Mouse (Mus musculus) MEL (cell line): Measurements from ENCODE around the gene Gm13696. TPM values are rescaled to one million over a fixed set of nuclear protein-coding genes. Genes with fewer than 3 reads are reported as not detected.
"Not testable (repeated sequence)": the region's sequence is repeated elsewhere in the genome, so short reads cannot be mapped to it uniquely, and the experiment has no call there.

Source experiments
- DNase-seq: peaks from one replicate; pipeline ENCODE4 v3.0.0; 2011; ENCODE audit warnings: low read depth, low spot score
- H3K27ac ChIP-seq: 2 replicates; pipeline ENCODE4 v1.5.1; 2012; ENCODE audit warnings: low read depth, mild to moderate bottlenecking, control low read depth, low read length, moderate library complexity; ENCODE audit not compliant: control insufficient read depth
- H3K27me3 ChIP-seq, 2 experiments: fragments of 150-350 bp in 1 of 2; sonication (generic) in 1 of 2; 2 replicates each; pipeline ENCODE4 v1.6.1; 2012; ENCODE audit warnings: low read length in 2 of 2, mild to moderate bottlenecking in 2 of 2, improper control_type of control experiment in 1 of 2, moderate library complexity in 1 of 2; ENCODE audit not compliant: insufficient read depth in 2 of 2, control insufficient read depth in 1 of 2
- H3K36me3 ChIP-seq, 2 experiments: 2 replicates each; pipeline ENCODE4 v1.6.1; 2012 to 2014; ENCODE audit warnings: low read length in 2 of 2, improper control_type of control experiment in 1 of 2, inconsistent platforms in 1 of 2, mild to moderate bottlenecking in 1 of 2; ENCODE audit not compliant: insufficient read depth in 2 of 2, control insufficient read depth in 1 of 2
- H3K4me1 ChIP-seq, 2 experiments: fragments of 150-350 bp in 1 of 2; sonication (generic) in 1 of 2; 2 replicates each; pipeline ENCODE4 v1.6.1; 2012; ENCODE audit warnings: low read length in 2 of 2, improper control_type of control experiment in 1 of 2, mild to moderate bottlenecking in 1 of 2; ENCODE audit not compliant: insufficient read depth in 2 of 2, control insufficient read depth in 1 of 2
- H3K4me3 ChIP-seq, 2 experiments: fragments of 150-350 bp in 1 of 2; sonication (generic) in 1 of 2; 2 replicates each; pipeline ENCODE4 v1.5.1; 2012; ENCODE audit warnings: low read depth in 2 of 2, low read length in 2 of 2, mild to moderate bottlenecking in 2 of 2, moderate library complexity in 2 of 2, control low read depth in 1 of 2, improper control_type of control experiment in 1 of 2; ENCODE audit not compliant: control insufficient read depth in 1 of 2, insufficient read depth in 1 of 2
- H3K79me2 ChIP-seq: 2 replicates; pipeline ENCODE4 v1.6.1; 2012; ENCODE audit warnings: mild to moderate bottlenecking, low read length, moderate library complexity; ENCODE audit not compliant: control insufficient read depth, poor library complexity, insufficient read depth
- H3K9ac ChIP-seq: 2 replicates; pipeline ENCODE4 v1.6.1; 2012; ENCODE audit warnings: low read depth, mild to moderate bottlenecking, control low read depth, low read length, moderate library complexity; ENCODE audit not compliant: control insufficient read depth, poor library complexity, severe bottlenecking
- H3K9me3 ChIP-seq: fragments of 150-350 bp; sonication (generic); replicated peaks from 2 replicates; pipeline ENCODE4 v1.6.1; 2012; ENCODE audit warnings: mild to moderate bottlenecking, low read length, improper control_type of control experiment, moderate library complexity; ENCODE audit not compliant: insufficient read depth
- CHD1 ChIP-seq: IDR thresholded peaks from 2 replicates; pipeline ENCODE4 v1.6.1; 2012; ENCODE audit warnings: low read depth, mild to moderate bottlenecking, inconsistent platforms, low read length, improper control_type of control experiment
- CHD2 ChIP-seq: IDR thresholded peaks from 2 replicates; pipeline ENCODE4 v1.6.1; 2011; ENCODE audit warnings: low read length, improper control_type of control experiment
- CTCF ChIP-seq, 3 experiments: IDR thresholded peaks in 2 of 3; conservative IDR thresholded peaks in 1 of 3; 2 replicates each; pipeline ENCODE4 v1.5.1; 2011 to 2012; ENCODE audit warnings: low read length in 3 of 3, low read depth in 2 of 3, mild to moderate bottlenecking in 2 of 3, improper control_type of control experiment in 1 of 3, inconsistent platforms in 1 of 3, mixed read lengths in 1 of 3, moderate library complexity in 1 of 3; ENCODE audit not compliant: control insufficient read depth in 1 of 3, insufficient read depth in 1 of 3, poor library complexity in 1 of 3, severe bottlenecking in 1 of 3
- ETS1 ChIP-seq: IDR thresholded peaks from 2 replicates; pipeline ENCODE4 v1.6.1; 2012; ENCODE audit warnings: low read depth, mild to moderate bottlenecking, inconsistent platforms, low read length, improper control_type of control experiment, moderate library complexity
- GATA1 ChIP-seq: IDR thresholded peaks from 2 replicates; pipeline ENCODE4 v1.6.1; 2011; ENCODE audit warnings: low read depth, low read length, improper control_type of control experiment
- JUND ChIP-seq: IDR thresholded peaks from 2 replicates; pipeline ENCODE4 v1.6.1; 2011; ENCODE audit warnings: low read depth, mild to moderate bottlenecking, improper control_type of control experiment, low read length
- MAFK ChIP-seq: IDR thresholded peaks from 2 replicates; pipeline ENCODE4 v1.6.1; 2011; ENCODE audit warnings: low read depth, mild to moderate bottlenecking, low read length, improper control_type of control experiment, borderline replicate concordance
- MAZ ChIP-seq: IDR thresholded peaks from 2 replicates; pipeline ENCODE4 v1.6.1; 2012; ENCODE audit warnings: low read depth, mild to moderate bottlenecking, inconsistent platforms, low read length, improper control_type of control experiment
- MEF2A ChIP-seq: IDR thresholded peaks from 2 replicates; pipeline ENCODE4 v1.6.1; 2014; ENCODE audit warnings: low read depth, mild to moderate bottlenecking, inconsistent platforms, low read length, improper control_type of control experiment; ENCODE audit not compliant: poor library complexity, insufficient replicate concordance, severe bottlenecking; ENCODE audit errors: extremely low read depth
- MXI1 ChIP-seq: IDR thresholded peaks from 2 replicates; pipeline ENCODE4 v1.6.1; 2011; ENCODE audit warnings: mild to moderate bottlenecking, low read depth, low read length, improper control_type of control experiment
- MYB ChIP-seq: IDR thresholded peaks from 2 replicates; pipeline ENCODE4 v1.6.1; 2011; ENCODE audit warnings: mild to moderate bottlenecking, low read depth, low read length, improper control_type of control experiment
- NELFE ChIP-seq: IDR thresholded peaks from 2 replicates; pipeline ENCODE4 v1.6.1; 2011; ENCODE audit warnings: low read depth, low read length, improper control_type of control experiment
- NRF1 ChIP-seq: IDR thresholded peaks from 2 replicates; pipeline ENCODE4 v1.6.1; 2014; ENCODE audit warnings: low read depth, mild to moderate bottlenecking, inconsistent platforms, low read length, improper control_type of control experiment, moderate library complexity; ENCODE audit not compliant: poor library complexity, insufficient read depth, severe bottlenecking
- POLR2A ChIP-seq, 2 experiments: IDR thresholded peaks; 2 replicates each; pipeline ENCODE4 v1.6.1; 2011 to 2012; ENCODE audit warnings: low read length in 2 of 2, mild to moderate bottlenecking in 2 of 2, control low read depth in 1 of 2, improper control_type of control experiment in 1 of 2, low read depth in 1 of 2, moderate library complexity in 1 of 2; ENCODE audit not compliant: control insufficient read depth in 1 of 2, insufficient read depth in 1 of 2, poor library complexity in 1 of 2
- POLR2AphosphoS2 ChIP-seq: IDR thresholded peaks from 2 replicates; pipeline ENCODE4 v1.6.1; 2011; ENCODE audit warnings: low read length, improper control_type of control experiment
- POLR2AphosphoS5 ChIP-seq: IDR thresholded peaks from 2 replicates; pipeline ENCODE4 v1.6.1; 2012; ENCODE audit warnings: low read depth, borderline replicate concordance, mild to moderate bottlenecking, inconsistent platforms, low read length, moderate library complexity, mixed read lengths
- RAD21 ChIP-seq: IDR thresholded peaks from 2 replicates; pipeline ENCODE4 v1.6.1; 2011; ENCODE audit warnings: mild to moderate bottlenecking, low read depth, low read length, improper control_type of control experiment
- SIN3A ChIP-seq: IDR thresholded peaks from 2 replicates; pipeline ENCODE4 v1.6.1; 2012; ENCODE audit warnings: low read length, improper control_type of control experiment, inconsistent platforms
- TAL1 ChIP-seq: IDR thresholded peaks from 2 replicates; pipeline ENCODE4 v1.6.1; 2012; ENCODE audit warnings: mild to moderate bottlenecking, inconsistent platforms, low read length, moderate library complexity, mixed read lengths
- USF1 ChIP-seq: IDR thresholded peaks from 2 replicates; pipeline ENCODE4 v1.6.1; 2014; ENCODE audit warnings: low read depth, mild to moderate bottlenecking, inconsistent platforms, low read length, improper control_type of control experiment, moderate library complexity
- polyA plus RNA-seq, 2 experiments: library from polyadenylated mRNA; stranded (reverse) in 1 of 2; unstranded in 1 of 2; fragments of >175 nt in 1 of 2; fragments of >200 nt in 1 of 2; gene quantifications; 2 replicates each; pipeline versions ENCODE4 v1.2.1 to v1.2.4; 2012; ENCODE audit warnings: low replicate concordance in 2 of 2, low read depth in 1 of 2; ENCODE audit not compliant: insufficient read length in 2 of 2, insufficient read depth in 1 of 2, missing spikeins in 1 of 2
- total RNA-seq: library from RNA; depleted of rRNA; stranded (reverse); fragments of 300-350 nt; gene quantifications from 2 replicates; pipeline ENCODE4 v1.2.3, GENCODE M21; 2012

Gm13696 gene
- total and polyA plus RNA-seq, 3 experiments = 0.08 TPM; not detected in 1

DNA sequence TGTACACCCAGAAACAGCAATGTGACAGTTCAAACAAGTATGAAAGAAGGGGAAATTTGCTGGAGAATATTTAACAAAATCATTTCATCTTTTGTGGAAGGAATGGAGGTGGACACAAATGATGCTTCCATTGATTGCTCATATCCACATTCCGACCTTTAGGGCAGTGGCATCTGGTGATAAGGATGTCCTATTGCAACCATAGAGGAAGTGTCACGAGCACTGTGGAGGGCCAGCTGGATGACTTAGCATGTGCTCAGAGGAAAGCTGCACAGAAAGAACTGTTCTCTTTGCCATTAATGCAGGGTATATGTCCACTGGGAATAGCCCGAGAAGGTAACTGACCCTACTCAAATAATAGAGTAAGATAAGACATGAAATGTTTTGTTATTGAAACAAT lies 36.9 kb downstream of the Gm13696 start:
- H3K27me3 ChIP-seq = 0 out of 4 replicates have a peak, but pooled peaks cover 0 to 2% of the 10 kb centered on the region in 2 experiments
- H3K4me3 ChIP-seq = no peak overlapping the region

DNA sequence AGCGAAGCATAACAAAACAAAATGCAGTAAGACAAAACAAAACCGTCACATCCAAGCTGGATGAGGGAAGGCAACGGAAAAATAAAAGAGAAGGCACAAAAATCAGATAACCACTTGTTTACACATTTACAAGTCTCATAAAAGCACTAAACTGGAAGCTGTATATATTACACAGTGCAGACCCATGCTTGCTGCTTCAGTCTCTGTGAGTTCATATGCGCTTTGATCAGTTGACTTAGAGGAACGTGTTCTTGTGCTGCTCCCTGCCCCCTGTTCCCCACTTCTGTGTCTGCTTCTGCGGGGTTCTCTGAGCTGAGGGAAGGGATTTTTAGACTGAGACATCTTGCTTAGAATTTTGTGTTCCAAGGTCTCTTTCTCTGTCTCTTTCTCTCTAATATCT lies 41.6 kb downstream of the Gm13696 start:
- Histone ChIP-seq H3K4me3 (no peak overlapping the region), H3K27ac (no peak overlapping the region), H3K4me1 (no peaks in the 10 kb centered on the region), H3K27me3 (peaks cover 0 to 2% of the 10 kb centered on the region in 2 experiments; a peak in 1 of 4 replicates), H3K79me2 (no peaks in the 10 kb centered on the region), H3K9me3 (no peaks in the 10 kb centered on the region), H3K36me3 (no peaks in the 10 kb centered on the region), H3K9ac (no peak overlapping the region)
- DNase-seq = no peak
- TF ChIP-seq TAL1 = no peak
- no peak for TF ChIP-seq POLR2A (IDR thresholded peaks at IDR 0.05; ENCODE audit: control insufficient read depth in 1 of 2, insufficient read depth in 1 of 2, low read depth in 1 of 2, low read length in 2 of 2, poor library complexity in 1 of 2)
- no peak for TF ChIP-seq MAFK
- no peak for TF ChIP-seq CHD2
- no peak for TF ChIP-seq POLR2AphosphoS5
- TF ChIP-seq CHD1 = no peak
- no peak for TF ChIP-seq USF1
- no peak for TF ChIP-seq MXI1
- no peak for TF ChIP-seq NRF1
- TF ChIP-seq NELFE = no peak
- no peak for TF ChIP-seq JUND
- TF ChIP-seq ETS1 = no peak
- TF ChIP-seq RAD21 = no peak
- TF ChIP-seq POLR2AphosphoS2 = no peak
- no peak for TF ChIP-seq GATA1

More for the DNA sequence above, 36.9 kb downstream of the Gm13696 start:
- Histone ChIP-seq H3K9ac (no peak overlapping the region), H3K79me2 (no peaks in the 10 kb centered on the region), H3K9me3 (no peaks in the 10 kb centered on the region), H3K27ac (no peak overlapping the region), H3K36me3 (no peaks in the 10 kb centered on the region), H3K4me1 (no peaks in the 10 kb centered on the region)
- no peak for DNase-seq
- no peak for TF ChIP-seq MAZ
- TF ChIP-seq SIN3A = no peak
- no peak for TF ChIP-seq CTCF (IDR thresholded peaks at IDR 0.05 in 2 of 3, conservative IDR thresholded peaks at IDR 0.05 in 1 of 3; ENCODE audit: control insufficient read depth in 1 of 3, insufficient read depth in 1 of 3, low read depth in 2 of 3, low read length in 3 of 3, poor library complexity in 1 of 3, severe bottlenecking in 1 of 3)
- TF ChIP-seq POLR2AphosphoS2 = no peak
- TF ChIP-seq MEF2A = no peak
- no peak for TF ChIP-seq MAFK
- TF ChIP-seq JUND = no peak
- no peak for TF ChIP-seq MXI1
- TF ChIP-seq MYB = no peak
- TF ChIP-seq GATA1 = no peak

DNA sequence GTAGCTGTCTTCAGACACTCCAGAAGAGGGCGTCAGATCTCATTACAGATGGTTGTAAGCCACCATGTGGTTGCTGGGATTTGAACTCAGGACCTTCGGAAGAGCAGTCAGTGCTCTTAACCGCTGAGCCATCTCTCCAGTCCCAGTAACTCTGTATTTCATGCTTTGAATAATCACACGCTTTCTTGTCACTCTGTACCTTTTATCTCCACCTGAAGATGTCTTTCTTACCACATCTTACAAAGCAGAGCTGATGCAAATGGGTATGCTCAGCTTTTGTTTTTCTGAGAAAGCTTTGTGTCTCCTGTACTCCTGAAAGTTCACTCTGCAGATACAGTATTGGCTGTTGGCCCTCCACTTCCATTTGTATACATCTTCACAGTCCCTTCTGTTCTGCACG lies 43.4 kb downstream of the Gm13696 start:
- not testable (repeated sequence) for H3K9me3 ChIP-seq, H3K27me3 ChIP-seq, H3K4me3 ChIP-seq, H3K79me2 ChIP-seq, H3K36me3 ChIP-seq, H3K4me1 ChIP-seq, DNase-seq, H3K27ac ChIP-seq, H3K9ac ChIP-seq
